Mouse (Mus musculus): ENCODE results near the gene Rassf4.

GRCm38 (mm10) chr6:116663364-116663763 is 10.4 kb downstream of the Rassf4 start:
- TF ChIP-seq EP300 (IDR thresholded peaks at IDR 0.05; ENCODE audit: insufficient read depth, low read depth, low read length) (no peak), POLR2A (IDR thresholded peaks at IDR 0.05; ENCODE audit: insufficient read depth, low read depth, low read length) (no peak)

All from heart, adult 2 months (tissue).